Mouse (Mus musculus): ENCODE measurements around the gene Fam229a.

Fam229a gene

GRCm38 (mm10) chr4:129495672-129496562, 4.9 kb downstream of the Fam229a start:
- DNase-seq (ENCODE audit: low spot score in 2 of 2), result peak in 1 of 2 experiments; percentile 53

- DNase-seq (ENCODE audit: low spot score in 2 of 2), result peak; percentile 66 to 69
Observed at GRCm38 (mm10) chr4:129496631-129497030, 5.6 kb downstream of the Fam229a start.

- DNase-seq (ENCODE audit: low spot score in 2 of 2), result no peak
Observed at GRCm38 (mm10) chr4:129498941-129499340, 8.0 kb downstream of the Fam229a start.

- DNase-seq (ENCODE audit: low spot score in 2 of 2), result no peak
Observed at GRCm38 (mm10) chr4:129500017-129500416, 9.0 kb downstream of the Fam229a start.

- DNase-seq (ENCODE audit: low spot score in 2 of 2), result peak; percentile 89
Observed at GRCm38 (mm10) chr4:129500607-129501566, 9.9 kb downstream of the Fam229a start.

GRCm38 (mm10) chr4:129502327-129502888, 11.4 kb downstream of the Fam229a start:
- no peak for DNase-seq (ENCODE audit: low spot score in 2 of 2)

- no peak for DNase-seq (ENCODE audit: low spot score in 2 of 2)
Observed at GRCm38 (mm10) chr4:129502901-129503444, 12.0 kb downstream of the Fam229a start.

- no peak for DNase-seq (ENCODE audit: low spot score in 2 of 2)
Observed at GRCm38 (mm10) chr4:129505511-129505910, 14.5 kb downstream of the Fam229a start.

- DNase-seq (ENCODE audit: low spot score in 2 of 2), result peak in 1 of 2 experiments; percentile 34
Observed at GRCm38 (mm10) chr4:129507434-129508236, 16.6 kb downstream of the Fam229a start.

GRCm38 (mm10) chr4:129508237-129508515, 17.2 kb downstream of the Fam229a start:
- no peak for DNase-seq (ENCODE audit: low spot score in 2 of 2)

GRCm38 (mm10) chr4:129508834-129509600, 18.0 kb downstream of the Fam229a start:
- no peak for DNase-seq (ENCODE audit: low spot score in 2 of 2)

GRCm38 (mm10) chr4:129509650-129510049, 18.7 kb downstream of the Fam229a start:
- no peak for DNase-seq (ENCODE audit: low spot score in 2 of 2)

GRCm38 (mm10) chr4:129510723-129511412, 19.9 kb downstream of the Fam229a start:
- DNase-seq (ENCODE audit: low spot score in 2 of 2), result no peak

- DNase-seq (ENCODE audit: low spot score in 2 of 2), result no peak
Observed at GRCm38 (mm10) chr4:129511413-129512096, 20.6 kb downstream of the Fam229a start.

GRCm38 (mm10) chr4:129513086-129513767, 22.2 kb downstream of the Fam229a start, which contains the start of gene Marcksl1:
Marcksl1 (plus strand) TSS chr4:129513581.
- DNase-seq (ENCODE audit: low spot score in 2 of 2), result peak; percentile 88 to 90

- no peak for DNase-seq (ENCODE audit: low spot score in 2 of 2)
Observed at GRCm38 (mm10) chr4:129513891-129514290, 22.9 kb downstream of the Fam229a start.

GRCm38 (mm10) chr4:129514300-129514898, 23.4 kb downstream of the Fam229a start:
- peak; percentile 41 to 43 for DNase-seq (ENCODE audit: low spot score in 2 of 2)

- DNase-seq (ENCODE audit: low spot score in 2 of 2), result no peak
Observed at GRCm38 (mm10) chr4:129516925-129517324, 25.9 kb downstream of the Fam229a start.

Data from spleen, postnatal 36 days (tissue).